Mouse (Mus musculus): Measurements from ENCODE around the gene Stox2. TPM values are rescaled to one million over a fixed set of nuclear protein-coding genes. Genes with fewer than 3 reads are reported as not detected.

Gene Stox2
- polyA plus RNA-seq, 1 experiment: 1.4 TPM

DNA sequence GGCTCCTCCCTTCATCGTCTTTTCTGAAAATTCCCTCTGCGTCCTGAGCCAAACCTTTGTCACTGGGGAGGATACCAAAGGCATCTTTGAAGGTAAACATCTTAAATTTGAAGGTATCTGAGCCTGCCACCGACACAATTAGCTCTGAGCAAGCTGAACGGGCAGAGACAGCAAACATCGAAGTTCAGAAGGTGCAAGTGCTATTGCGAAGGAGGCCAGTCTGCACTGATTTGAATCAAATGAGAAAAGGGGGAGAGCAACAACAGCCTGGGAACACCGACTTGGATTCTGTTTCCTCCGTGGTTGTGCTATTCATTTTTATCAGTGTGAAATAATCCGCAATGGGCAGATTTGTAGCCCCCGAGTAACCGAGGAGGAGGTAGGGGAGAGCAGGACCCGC lies 202.5 kb downstream of the Stox2 start:
- no peaks in the 10 kb centered on the region for H3K4me1 ChIP-seq (ENCODE audit: control insufficient read depth, insufficient read depth, insufficient read length, low read length)
- H3K27me3 ChIP-seq (ENCODE audit: control insufficient read depth, insufficient read depth, low read length): no peaks in the 10 kb centered on the region
- TF ChIP-seq CTCF (IDR thresholded peaks at IDR 0.05; ENCODE audit: extremely low read depth, insufficient read length, insufficient replicate concordance, low read depth, low read length) (no peak), POLR2A (IDR thresholded peaks at IDR 0.05; ENCODE audit: low read depth, low read length) (no peak)
- H3K4me3 ChIP-seq (ENCODE audit: low read depth, low read length): no peak overlapping the region
- no peaks in the 10 kb centered on the region for H3K36me3 ChIP-seq (ENCODE audit: control insufficient read depth, insufficient read depth, low read length)
- WGBS: 38% methylated on average over 12 of the region's 12 CpGs
- no peak overlapping the region for H3K27ac ChIP-seq (ENCODE audit: insufficient read depth, low read depth, low read length)

DNA sequence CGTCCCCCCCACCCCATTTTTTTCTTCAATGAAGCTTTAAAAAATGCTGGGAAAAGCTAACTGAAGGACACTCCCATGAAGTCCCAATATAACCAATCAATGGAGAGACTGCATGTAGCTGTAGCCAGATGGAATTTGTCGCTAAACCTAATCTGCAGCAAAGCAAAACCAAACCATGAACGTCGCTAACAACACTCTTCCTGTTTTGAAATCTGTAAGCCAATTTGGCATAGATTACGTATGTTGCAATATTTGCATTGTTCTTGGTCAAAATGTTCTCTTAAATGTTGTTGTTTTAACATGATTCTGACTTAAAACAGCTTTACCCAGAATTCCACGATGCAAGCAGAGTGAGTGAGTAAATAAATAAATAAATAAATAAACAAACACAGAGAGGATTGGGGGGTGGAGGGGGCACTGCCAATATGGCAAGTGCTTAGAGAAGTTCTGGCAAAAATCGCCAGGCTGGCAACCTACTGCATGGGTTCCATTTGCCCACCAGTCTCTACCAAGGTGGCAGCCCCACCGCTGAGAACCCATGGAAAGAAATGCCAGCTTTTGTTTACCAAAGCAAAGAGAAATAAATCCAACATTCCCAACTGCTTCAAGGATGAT lies 203.0 kb downstream of the Stox2 start:
- no peaks in the 10 kb centered on the region for H3K4me1 ChIP-seq (ENCODE audit: control insufficient read depth, insufficient read depth, insufficient read length, low read length)
- H3K27me3 ChIP-seq (ENCODE audit: control insufficient read depth, insufficient read depth, low read length): no peaks in the 10 kb centered on the region
- TF ChIP-seq POLR2A (IDR thresholded peaks at IDR 0.05; ENCODE audit: low read depth, low read length): no peak
- no peak overlapping the region for H3K27ac ChIP-seq (ENCODE audit: insufficient read depth, low read depth, low read length)
- H3K4me3 ChIP-seq (ENCODE audit: low read depth, low read length): no peak overlapping the region
- H3K36me3 ChIP-seq (ENCODE audit: control insufficient read depth, insufficient read depth, low read length): no peaks in the 10 kb centered on the region
- 27% methylated on average over 8 of the region's 8 CpGs for WGBS

DNA sequence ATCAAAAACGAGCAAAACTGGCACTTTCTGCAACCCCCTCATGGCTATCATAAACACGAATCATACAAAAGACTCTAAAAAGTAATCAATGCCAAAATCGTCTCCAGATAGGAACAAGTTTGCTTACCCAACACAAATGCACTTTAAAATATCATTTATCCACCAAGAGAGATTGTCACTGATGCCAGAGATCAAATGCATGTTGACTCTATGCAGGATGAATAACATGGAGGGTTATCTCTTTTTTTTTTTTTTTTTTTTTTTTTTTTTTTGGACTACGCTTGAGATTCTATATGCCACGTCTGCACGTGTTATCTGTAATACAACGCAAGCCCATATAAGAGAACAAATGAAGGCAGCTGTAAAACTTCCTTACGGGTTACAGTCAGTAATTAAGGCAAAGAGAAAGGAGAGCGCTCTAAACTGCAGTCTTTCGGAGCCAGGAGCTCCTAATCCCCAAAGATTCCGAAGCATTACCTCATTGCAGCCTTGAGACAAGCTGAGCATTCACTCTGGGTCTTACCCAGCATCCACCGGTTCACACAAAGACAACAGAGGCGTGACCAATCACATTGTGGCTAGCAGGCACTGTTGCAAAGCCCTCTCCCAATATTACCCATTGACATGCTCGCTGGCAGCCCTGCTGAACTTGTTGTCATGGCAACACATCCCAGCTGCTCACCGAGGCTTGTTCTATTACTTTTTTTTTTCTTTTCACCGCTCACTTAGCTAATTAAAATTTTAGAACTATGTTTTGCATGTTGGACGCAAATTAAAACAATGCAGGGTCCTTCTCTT lies 203.8 kb downstream of the Stox2 start:
- no peak overlapping the region for H3K27ac ChIP-seq (ENCODE audit: insufficient read depth, low read depth, low read length)
- 9% methylated on average over 17 of the region's 17 CpGs for WGBS
- H3K4me1 ChIP-seq (ENCODE audit: control insufficient read depth, insufficient read depth, insufficient read length, low read length): no peaks in the 10 kb centered on the region
- no peak for TF ChIP-seq CTCF (IDR thresholded peaks at IDR 0.05; ENCODE audit: extremely low read depth, insufficient read length, insufficient replicate concordance, low read depth, low read length)
- TF ChIP-seq POLR2A (IDR thresholded peaks at IDR 0.05; ENCODE audit: low read depth, low read length): no peak
- no peaks in the 10 kb centered on the region for H3K27me3 ChIP-seq (ENCODE audit: control insufficient read depth, insufficient read depth, low read length)
- H3K4me3 ChIP-seq (ENCODE audit: low read depth, low read length): peak overlapping the region; percentile 5; the same call in 1 of the 2 replicates
- no peaks in the 10 kb centered on the region for H3K36me3 ChIP-seq (ENCODE audit: control insufficient read depth, insufficient read depth, low read length)

DNA sequence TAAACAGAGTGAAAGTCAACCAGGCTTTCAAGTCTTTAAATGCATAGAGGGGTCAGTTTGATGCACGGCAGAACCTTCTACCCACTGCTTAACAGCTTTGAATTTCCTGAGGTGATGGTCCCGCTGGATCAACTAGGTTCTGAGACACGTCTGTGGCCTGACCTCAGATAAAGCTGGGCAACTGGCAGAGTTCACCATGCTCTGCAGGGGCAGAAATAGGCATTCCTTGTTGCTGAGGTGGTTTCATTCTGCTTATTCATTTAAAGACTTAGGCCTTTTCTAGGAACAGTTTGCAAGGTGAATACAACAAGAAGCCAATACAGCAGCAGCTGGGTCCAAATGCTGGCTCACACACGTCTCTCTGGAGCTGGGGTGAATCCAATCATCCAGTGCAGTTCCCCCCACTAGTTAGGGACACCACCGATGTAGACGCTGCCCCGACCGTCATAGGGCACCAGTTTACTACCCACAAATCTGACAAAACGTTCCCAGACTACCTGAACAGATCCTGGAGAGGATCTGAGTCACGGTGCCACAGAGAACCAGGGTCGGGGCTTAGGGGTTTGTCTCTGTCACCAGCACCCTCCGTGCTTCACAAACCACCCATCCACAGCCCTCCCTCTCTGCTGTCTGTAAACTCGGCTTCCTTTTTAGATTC lies 204.6 kb downstream of the Stox2 start:
- H3K4me3 ChIP-seq (ENCODE audit: low read depth, low read length): no peak overlapping the region
- no peak overlapping the region for H3K27ac ChIP-seq (ENCODE audit: insufficient read depth, low read depth, low read length)
- H3K36me3 ChIP-seq (ENCODE audit: control insufficient read depth, insufficient read depth, low read length): no peaks in the 10 kb centered on the region
- no peaks in the 10 kb centered on the region for H3K4me1 ChIP-seq (ENCODE audit: control insufficient read depth, insufficient read depth, insufficient read length, low read length)
- no peaks in the 10 kb centered on the region for H3K27me3 ChIP-seq (ENCODE audit: control insufficient read depth, insufficient read depth, low read length)
- WGBS: 78% methylated on average over 13 of the region's 13 CpGs
- TF ChIP-seq CTCF (IDR thresholded peaks at IDR 0.05; ENCODE audit: extremely low read depth, insufficient read length, insufficient replicate concordance, low read depth, low read length): no peak
- TF ChIP-seq POLR2A (IDR thresholded peaks at IDR 0.05; ENCODE audit: low read depth, low read length): no peak

DNA sequence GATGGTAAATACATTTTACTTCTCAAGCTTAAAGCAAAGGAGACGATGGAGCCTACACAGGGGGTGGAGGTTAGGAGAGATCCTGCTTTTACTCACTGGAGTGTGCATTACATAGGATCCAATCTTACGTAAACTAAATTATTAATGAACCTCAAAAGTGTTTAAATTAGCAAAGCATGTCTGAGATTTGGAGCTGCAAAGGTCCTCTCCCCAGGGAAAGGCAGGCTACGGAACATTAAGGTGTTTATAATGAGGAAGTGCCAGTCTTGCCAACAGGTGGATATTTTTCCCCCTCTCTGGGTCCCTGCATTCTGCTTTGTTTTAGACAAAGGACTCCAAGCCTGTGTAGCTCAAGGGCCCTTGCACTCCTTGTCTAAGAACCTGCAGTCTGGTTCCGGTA lies 205.3 kb downstream of the Stox2 start:
- no peak overlapping the region for H3K4me3 ChIP-seq (ENCODE audit: low read depth, low read length)
- no peaks in the 10 kb centered on the region for H3K36me3 ChIP-seq (ENCODE audit: control insufficient read depth, insufficient read depth, low read length)
- no peaks in the 10 kb centered on the region for H3K4me1 ChIP-seq (ENCODE audit: control insufficient read depth, insufficient read depth, insufficient read length, low read length)
- no peak for TF ChIP-seq CTCF (IDR thresholded peaks at IDR 0.05; ENCODE audit: extremely low read depth, insufficient read length, insufficient replicate concordance, low read depth, low read length)
- TF ChIP-seq POLR2A (IDR thresholded peaks at IDR 0.05; ENCODE audit: low read depth, low read length): no peak
- 92% methylated on average over 4 of the region's 4 CpGs for WGBS
- H3K27me3 ChIP-seq (ENCODE audit: control insufficient read depth, insufficient read depth, low read length): no peaks in the 10 kb centered on the region
- H3K27ac ChIP-seq (ENCODE audit: insufficient read depth, low read depth, low read length): no peak overlapping the region

DNA sequence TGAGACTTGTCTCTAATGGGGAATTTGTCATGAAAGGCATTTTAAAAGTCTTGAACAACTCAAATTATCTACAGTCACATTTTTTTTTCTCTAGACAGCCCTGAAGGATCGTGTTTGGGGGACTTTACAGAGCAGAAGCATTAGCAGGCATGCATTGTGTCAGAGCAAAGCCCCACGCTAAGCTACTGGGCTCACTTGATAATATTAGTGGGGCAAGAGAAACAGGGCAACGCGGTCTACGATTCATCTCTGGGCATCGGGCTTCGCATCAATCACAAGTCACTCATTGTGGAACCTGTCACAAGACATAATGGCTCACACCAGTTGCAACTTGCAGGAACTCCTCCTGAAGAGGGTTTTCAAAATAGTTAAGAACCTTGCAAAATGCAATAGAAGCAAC lies 205.9 kb downstream of the Stox2 start:
- Histone ChIP-seq H3K36me3 (ENCODE audit: control insufficient read depth, insufficient read depth, low read length) (no peaks in the 10 kb centered on the region), H3K27me3 (ENCODE audit: control insufficient read depth, insufficient read depth, low read length) (no peaks in the 10 kb centered on the region), H3K4me3 (ENCODE audit: low read depth, low read length) (no peak overlapping the region), H3K27ac (ENCODE audit: insufficient read depth, low read depth, low read length) (no peak overlapping the region), H3K4me1 (ENCODE audit: control insufficient read depth, insufficient read depth, insufficient read length, low read length) (no peaks in the 10 kb centered on the region)
- no peak for TF ChIP-seq POLR2A (IDR thresholded peaks at IDR 0.05; ENCODE audit: low read depth, low read length)
- TF ChIP-seq CTCF (IDR thresholded peaks at IDR 0.05; ENCODE audit: extremely low read depth, insufficient read length, insufficient replicate concordance, low read depth, low read length): no peak
- WGBS: 70% methylated on average over 7 of the region's 7 CpGs

DNA sequence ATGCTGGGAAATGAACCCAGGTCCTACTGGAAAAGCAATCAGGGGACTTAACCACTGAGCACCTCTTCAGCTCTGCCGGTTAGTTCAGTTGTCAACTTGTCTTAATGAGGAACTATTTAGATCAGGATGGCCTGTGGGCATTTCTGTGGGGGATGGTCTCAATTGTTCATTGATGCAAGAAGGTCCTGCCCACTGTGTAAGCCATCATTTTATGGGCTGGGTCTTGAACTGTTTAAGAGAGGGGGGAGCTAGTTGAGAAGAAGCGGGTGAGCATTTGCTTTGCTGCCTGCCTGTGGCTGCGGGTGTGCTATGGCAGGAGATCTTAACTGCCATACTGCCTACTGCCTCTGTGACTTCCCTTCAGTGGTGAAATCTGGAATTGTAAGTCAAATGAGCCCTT lies 214.1 kb downstream of the Stox2 start:
- WGBS: 83% methylated on average over 3 of the region's 3 CpGs
- Histone ChIP-seq H3K4me1 (ENCODE audit: control insufficient read depth, insufficient read depth, insufficient read length, low read length) (no peaks in the 10 kb centered on the region), H3K27ac (ENCODE audit: insufficient read depth, low read depth, low read length) (no peak overlapping the region), H3K36me3 (ENCODE audit: control insufficient read depth, insufficient read depth, low read length) (no peaks in the 10 kb centered on the region), H3K27me3 (ENCODE audit: control insufficient read depth, insufficient read depth, low read length) (no peaks in the 10 kb centered on the region), H3K4me3 (ENCODE audit: low read depth, low read length) (no peak overlapping the region)
- TF ChIP-seq CTCF (IDR thresholded peaks at IDR 0.05; ENCODE audit: extremely low read depth, insufficient read length, insufficient replicate concordance, low read depth, low read length) (no peak), POLR2A (IDR thresholded peaks at IDR 0.05; ENCODE audit: low read depth, low read length) (no peak)

Data from small intestine, adult 2 months (tissue).